Mouse (Mus musculus) layer of hippocampus, postnatal 36 days (tissue): ENCODE measurements around the gene Lrrc9. TPM values are rescaled to one million over a fixed set of nuclear protein-coding genes. Genes with fewer than 3 reads are reported as not detected.

Source experiments
- DNase-seq, 2 experiments: peaks; one replicate each; pipeline ENCODE4 v3.0.0; 2022
- total RNA-seq, 2 experiments: library from RNA; stranded (reverse); gene quantifications; 2 replicates each; pipeline ENCODE4 v1.2.3; 2021

Lrrc9 gene
- total RNA-seq, 2 experiments from 2014 or later, result 1.3 TPM

DNA sequence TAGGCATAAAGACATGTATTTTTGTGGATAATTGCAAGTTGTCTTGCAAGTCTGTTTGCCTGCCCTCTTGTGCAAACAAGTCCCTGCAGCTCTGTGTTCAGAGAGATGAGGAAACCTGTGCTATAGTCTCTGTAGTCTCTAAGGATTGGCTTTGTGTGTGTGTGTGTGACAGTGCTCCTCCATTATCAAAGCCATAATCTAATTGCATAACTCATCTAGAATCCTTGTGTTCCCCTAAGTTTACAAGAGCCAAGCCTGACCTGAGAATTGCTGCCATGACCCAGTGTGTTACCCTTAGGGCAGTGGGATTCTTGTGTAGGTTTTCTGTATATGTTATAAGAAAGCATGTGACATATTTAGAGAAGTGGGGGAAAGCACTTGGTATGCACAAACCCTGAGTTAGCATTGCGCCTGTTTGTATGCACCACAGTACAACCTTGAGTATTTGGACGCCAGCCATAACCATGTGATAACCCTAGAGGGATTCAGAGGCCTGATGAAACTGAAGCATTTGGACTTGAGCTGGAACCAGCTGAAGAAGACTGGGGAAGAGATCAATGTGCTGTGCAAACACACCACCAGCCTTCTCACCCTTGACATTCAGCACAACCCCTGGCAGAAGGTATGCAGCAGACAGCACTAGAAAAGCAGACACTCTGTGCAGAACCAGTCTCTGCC lies 35.2 kb downstream of the Lrrc9 start:
- no peak for DNase-seq

DNA sequence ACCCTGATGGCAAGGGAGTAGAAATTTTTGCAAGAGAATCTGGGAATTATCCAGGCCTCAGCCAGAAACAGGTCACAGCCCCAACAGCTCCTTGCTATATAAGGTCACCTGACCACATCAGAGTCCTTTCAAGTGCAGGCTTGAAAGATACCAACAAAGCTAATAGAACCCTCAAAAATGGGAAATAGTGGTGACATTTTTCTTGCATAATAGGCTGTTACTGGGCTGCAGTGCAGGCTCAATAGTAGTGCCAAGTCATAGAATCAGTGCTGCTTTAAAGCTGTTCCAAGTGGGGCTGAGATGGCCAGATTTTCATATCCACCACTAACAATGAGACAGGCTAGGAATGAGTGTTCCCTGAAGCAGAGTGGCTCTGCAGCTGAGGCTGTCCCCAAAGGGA lies 40.6 kb downstream of the Lrrc9 start:
- no peak for DNase-seq

DNA sequence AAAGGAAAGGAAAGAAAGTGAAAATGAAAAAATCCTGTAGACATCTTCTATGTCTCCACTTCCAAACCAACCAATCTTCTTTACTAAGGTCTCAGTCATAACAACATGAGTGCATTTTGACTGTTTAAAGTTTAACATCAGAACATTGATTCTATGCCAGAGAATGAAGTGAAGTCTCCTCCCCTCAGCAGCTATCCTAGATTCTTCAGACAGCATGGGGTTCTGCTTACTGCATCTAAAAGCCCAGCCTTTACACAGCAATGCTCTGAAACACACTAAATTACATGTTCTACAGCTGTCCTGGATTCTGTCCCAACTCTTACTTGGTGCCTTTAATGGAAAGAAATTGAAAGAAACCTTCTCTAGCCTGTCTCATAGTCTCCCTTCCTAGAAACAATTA lies 43.2 kb downstream of the Lrrc9 start:
- DNase-seq, result no peak

GRCm38 (mm10) chr12:72487498-72487897 lies 45.8 kb downstream of the Lrrc9 start:
- DNase-seq, result no peak

DNA sequence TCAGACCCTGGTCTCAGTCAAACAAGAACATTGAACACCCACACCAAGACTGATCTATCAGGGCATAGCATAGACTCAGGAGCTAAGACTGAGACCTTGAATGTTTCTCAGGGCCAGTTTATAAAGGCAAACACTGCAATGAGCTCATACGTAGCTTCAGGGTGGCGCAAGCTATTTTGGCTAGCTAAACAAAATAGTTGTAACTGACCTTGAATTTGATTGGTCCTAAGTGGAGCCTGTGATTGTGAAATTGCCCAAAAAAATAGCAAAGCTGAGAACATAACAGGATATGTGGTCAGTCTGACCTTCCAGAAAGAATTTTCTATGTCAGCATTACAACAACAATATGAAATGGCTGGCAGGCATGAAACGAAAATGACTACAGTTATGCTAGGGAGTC lies 48.3 kb downstream of the Lrrc9 start:
- DNase-seq, result no peak

- no peak for DNase-seq
These were observed 49.5 kb downstream of the Lrrc9 start for GRCm38 (mm10) chr12:72491063-72491719.

- no peak for DNase-seq
These were observed 55.4 kb downstream of the Lrrc9 start for GRCm38 (mm10) chr12:72496866-72497600.

DNA sequence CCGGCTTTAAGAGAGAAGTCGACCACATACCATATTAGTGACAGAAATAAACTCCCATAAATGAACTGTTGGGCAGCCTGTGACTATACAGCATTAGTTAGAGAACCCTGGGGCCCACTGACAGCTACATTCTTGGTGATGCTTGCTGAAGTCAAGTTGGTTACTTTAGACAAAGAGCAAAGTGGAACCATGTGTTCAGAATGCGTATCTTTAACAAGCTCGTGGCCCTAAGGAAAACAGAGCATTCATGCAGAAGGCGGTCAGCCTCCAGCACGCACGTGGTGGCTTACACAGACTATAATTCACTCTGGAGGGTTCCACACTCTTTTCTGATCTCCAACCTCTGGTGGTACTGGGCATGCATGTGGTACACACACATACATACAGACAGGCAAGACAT lies 67.9 kb downstream of the Lrrc9 start:
- no peak for DNase-seq

- DNase-seq, result no peak
These were observed 73.8 kb downstream of the Lrrc9 start for GRCm38 (mm10) chr12:72515446-72515845.

- DNase-seq, result no peak
These were observed 76.6 kb downstream of the Lrrc9 start for GRCm38 (mm10) chr12:72518114-72518728.

DNA sequence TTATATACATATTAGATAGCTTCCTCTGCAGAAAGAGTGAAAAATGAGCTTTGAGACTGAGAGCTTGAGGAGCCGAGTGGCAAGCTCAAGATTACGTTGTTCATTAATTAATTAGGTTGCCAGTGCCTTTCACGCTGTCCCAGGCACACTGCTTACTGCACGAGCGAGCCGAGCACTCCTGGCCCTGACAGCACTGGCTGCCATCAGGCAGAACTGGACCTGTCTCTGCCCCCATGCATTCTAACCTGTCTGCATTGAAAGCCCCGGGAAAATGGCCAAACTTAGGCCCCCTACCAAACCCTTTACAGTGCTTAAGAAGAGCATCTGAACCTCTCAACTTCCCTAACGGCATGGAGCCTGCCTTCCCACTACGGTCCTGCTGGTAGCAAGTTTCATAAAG lies 77.7 kb downstream of the Lrrc9 start:
- no peak for DNase-seq

GRCm38 (mm10) chr12:72519855-72520254 lies 78.2 kb downstream of the Lrrc9 start:
- DNase-seq, result no peak

DNA sequence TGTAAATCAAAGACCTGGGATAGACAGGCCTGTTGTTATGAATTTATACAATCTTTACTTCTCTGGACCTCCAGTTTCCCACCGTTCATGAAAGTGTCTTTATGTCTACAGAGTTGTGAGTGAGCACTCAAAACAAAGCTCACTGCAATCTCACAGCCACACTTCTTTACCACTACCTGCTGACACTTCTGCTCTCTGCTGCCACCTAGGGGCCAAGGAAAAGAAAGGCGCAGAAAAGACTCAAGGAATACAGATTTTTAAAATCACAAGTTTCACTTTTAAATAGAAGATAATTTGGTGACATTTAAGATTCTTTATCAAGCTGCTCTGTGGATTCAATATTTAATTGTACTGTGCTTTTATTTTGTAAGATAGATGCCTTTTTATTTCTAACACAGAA lies 79.0 kb downstream of the Lrrc9 start:
- peak; percentile 32 to 47 for DNase-seq

- no peak for DNase-seq
These were observed 83.9 kb downstream of the Lrrc9 start for GRCm38 (mm10) chr12:72525588-72525987.

DNA sequence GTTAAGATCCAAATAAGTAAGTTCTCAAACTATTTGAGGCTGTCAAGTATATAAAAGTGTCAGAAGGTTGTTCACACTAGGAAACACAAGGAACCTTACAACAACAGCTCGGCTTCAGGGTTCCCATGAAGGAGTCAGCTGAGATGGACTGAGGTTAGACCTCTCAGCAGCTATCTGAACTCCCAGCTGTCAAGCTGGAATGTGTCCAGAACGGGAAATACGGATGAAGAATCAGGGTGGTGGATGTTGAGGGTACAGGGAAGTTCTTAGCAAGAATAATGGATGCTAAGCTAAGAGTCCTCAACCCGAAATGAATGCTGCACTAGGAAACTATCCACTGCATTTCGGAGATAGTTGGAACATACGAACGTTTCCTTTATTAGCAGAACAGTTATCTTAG lies 90.6 kb downstream of the Lrrc9 start:
- DNase-seq, result no peak

DNA sequence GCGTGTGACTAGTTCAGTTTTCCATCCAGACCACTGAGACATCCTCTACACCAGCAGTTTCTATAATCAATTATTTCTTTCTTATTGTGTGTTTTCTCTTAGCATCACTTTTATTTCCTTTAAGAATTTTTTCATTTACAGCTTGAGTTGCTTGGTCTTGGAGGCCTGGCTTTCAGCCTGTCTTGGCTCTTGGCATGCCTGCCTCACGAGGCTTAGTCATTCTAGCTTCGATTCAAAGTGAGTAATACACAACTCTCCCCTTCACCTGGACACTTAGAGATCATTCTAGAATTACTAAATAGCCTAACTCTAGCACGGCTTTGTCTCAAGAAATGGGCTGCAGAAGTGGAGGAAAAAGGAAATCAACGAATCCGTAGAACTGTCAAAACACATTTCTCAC lies 92.3 kb downstream of the Lrrc9 start:
- no peak for DNase-seq

DNA sequence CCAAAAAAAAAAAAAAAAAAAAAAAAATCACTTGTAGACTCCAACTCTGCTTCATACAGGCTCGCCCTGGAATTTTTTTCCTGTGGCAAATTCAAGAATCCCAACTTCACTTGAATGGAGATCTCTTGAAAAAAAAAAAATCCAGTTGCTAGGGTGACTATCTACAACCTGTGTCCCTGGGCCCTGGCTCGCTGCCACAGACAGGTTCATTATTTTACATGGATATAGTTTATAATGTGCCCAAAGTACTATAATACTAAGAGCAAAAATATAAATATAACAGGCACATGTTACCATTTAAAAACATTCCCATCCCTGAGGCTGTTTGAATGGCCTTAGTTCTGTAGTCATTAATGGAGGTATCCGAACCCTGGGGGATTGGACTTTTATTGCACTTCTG lies 93.9 kb downstream of the Lrrc9 start:
- peak in 1 of 2 experiments; percentile 2 for DNase-seq

GRCm38 (mm10) chr12:72536021-72536597 lies 94.4 kb downstream of the Lrrc9 start, which contains the start of gene Pcnx4:
Gene Pcnx4 (plus strand): TSS chr12:72536383.
- DNase-seq, result peak; percentile 95 to 96

- peak; percentile 9 to 16 for DNase-seq
These were observed 96.9 kb downstream of the Lrrc9 start for GRCm38 (mm10) chr12:72538571-72538970.

DNA sequence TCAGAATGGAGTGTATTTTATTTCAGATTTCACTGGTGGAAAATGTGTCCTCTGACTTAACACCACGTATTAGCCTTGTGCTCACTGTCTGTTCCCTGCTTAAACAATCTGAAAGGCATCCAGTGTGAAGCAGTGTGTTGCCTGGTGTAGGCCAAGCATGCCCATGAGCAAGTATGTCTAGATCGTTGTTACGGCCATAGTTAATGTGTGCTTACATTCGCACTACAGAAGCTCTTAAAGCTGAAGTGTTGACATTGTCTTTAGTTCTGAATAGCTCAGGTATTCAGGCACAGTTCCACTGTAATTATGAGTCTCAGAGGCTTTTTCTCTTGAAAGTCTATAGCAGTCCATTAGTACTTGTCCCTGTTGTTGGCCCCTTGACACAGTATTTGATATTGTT lies 112.7 kb downstream of the Lrrc9 start:
- no peak for DNase-seq

DNA sequence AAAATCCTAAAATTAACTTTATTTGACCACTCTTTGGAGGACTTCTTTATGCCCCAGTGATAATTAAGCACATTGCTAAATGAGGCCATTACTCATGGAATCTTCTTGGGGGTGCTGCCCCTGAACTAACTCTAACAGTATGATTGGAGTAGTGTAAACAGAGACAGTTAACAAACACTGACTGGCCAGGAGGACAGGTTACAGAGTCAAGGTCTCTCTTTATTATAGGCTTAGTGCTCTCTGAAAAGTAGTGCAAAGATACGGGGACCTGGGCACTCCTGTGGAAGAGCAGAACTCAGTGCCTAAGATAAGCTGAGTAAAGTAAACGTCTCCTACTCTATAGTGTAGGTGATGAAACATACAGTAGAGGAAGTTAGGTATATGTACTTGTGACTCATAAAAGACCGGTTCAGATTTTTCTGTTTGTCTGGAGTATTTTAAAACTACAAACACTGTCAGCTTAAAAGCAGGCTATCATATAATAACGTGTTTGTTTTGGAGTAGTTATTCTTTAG lies 122.7 kb downstream of the Lrrc9 start:
- no peak for DNase-seq
